Mouse (Mus musculus): ENCODE results near the gene Grin2d. TPM values are rescaled to one million over a fixed set of nuclear protein-coding genes. Genes with fewer than 3 reads are reported as not detected.
"Not testable (repeated sequence)": the region's sequence is repeated elsewhere in the genome, so short reads cannot be mapped to it uniquely, and the experiment has no call there.

Grin2d gene
- total RNA-seq (2015) (not detected in 2 replicates), total RNA-seq (2017) (under 0.01 TPM in 1 of 2 replicates, not detected in the other)

DNA sequence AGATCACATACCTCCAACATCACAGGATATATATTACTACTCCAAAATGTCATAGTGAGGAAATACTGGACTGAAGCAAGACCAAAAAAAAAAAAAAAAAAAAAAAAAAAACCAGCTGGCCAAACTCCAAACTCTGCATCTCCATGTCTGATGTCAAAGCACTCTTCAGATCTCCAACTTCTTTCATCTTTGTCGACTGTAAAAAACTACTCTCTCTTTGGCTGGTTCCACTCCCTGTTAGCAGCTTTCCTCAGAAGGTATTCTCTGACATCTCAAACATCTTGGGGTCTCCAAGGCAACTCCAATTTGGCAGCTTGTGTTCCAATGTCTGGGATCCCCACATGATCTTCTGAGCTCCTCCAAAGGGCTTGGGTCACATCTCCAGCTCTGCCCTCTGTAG lies at the start of gene Grin2d:
TSS of gene Grin2d (minus strand) at position 101 of the 400 bp plus-strand sequence.
- not testable (repeated sequence) for ATAC-seq (replicated peaks; ENCODE audit: poor library complexity)

DNA sequence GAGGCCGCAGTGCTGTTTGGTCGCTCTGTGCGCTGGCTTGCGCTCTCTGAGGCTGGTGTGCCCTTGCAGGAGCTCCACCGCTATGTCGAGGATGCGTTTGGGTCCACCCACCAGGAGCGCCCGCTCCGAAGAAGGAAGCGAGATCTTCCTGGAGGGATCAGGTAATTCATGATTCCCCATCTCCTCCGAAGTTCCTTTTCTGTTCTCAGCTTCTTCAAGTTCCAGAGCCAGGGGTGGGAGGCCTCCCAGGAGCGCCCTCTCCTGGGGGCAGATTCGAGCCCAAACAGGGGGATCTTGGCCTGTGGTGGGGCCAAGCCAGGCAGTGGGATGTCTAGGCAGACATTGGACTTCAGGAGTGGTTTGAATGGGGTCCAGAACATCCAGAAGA lies 46.2 kb upstream of the Grin2d start:
- no peak for ATAC-seq (replicated peaks; ENCODE audit: poor library complexity)

DNA sequence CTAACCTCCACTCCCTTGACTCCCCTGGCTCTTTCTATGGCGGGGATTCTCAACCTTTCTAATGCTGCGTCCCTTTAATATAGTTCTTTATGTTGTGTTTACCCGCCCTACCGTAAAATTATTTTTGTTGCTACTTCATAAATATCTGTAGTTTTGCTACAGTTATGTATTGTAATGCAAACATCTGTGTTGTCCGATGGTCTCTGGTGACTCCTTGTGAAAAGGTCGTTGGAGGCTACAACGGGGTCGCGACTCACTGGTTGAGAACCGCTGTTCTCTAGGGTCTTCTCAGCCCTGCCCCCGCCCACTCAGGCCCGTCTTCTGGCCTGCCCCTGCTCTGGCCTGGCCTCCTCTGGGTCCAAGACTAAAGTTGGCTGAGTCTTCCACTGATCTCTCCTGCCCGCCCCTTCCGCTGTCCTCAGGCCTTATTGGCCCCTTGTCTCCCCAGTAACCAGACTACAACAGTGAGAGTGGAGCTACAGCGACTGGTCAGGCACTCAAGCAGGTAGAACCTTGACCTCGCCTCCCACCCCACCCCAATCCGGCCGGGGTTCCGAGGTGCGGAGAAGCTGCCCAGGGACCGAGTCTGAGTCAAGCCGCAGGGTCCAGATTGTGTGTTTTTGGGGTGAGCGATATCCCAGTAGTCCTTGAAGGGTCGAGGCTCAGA lies 45.7 kb upstream of the Grin2d start, which contains the start of gene Ccdc114:
TSS of gene Ccdc114 (plus strand) at position 311 of the 667 bp plus-strand sequence.
- ATAC-seq (replicated peaks; ENCODE audit: poor library complexity) = peak; percentile 22

DNA sequence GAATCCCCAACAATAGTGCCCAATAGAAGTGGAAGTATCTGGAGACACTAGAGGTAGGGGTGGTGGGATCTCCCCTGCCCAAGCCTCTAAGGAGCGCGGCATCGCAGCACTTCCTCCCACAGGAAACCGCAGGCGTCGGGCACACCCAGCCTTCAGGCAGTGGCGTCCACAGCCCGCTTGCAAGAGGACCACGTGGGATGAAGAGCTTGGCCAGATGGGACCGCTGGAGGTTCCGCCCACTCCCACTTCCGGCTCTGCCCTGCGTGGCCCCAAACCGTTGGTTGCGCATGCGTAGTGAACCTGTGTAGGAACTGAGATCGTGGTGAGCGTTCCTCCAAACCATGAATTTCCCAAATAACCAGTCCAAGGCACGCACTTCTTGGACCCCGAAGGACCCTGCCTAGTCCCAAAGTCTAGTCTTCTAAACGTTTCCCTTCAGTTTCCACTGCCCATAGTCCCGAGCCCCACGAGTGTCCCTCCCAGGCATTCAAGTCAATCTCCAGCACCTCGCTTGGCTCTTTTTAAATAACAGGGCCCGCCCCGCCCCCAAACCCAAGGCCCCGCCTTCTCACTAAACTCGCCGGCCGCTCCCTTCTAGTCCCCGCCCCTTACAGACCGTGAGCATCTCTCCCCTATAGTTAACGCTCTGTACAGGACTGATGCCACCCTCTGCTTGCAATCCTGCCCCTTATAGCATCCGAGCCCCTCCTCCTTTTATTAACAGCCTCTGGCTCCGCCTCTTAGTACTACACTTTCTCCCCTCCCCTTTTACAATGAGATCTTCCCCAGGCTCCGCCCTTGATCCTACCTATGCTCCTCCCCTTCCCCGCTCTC lies 45.0 kb upstream of the Grin2d start:
- peak; percentile 67 for ATAC-seq (replicated peaks; ENCODE audit: poor library complexity)

DNA sequence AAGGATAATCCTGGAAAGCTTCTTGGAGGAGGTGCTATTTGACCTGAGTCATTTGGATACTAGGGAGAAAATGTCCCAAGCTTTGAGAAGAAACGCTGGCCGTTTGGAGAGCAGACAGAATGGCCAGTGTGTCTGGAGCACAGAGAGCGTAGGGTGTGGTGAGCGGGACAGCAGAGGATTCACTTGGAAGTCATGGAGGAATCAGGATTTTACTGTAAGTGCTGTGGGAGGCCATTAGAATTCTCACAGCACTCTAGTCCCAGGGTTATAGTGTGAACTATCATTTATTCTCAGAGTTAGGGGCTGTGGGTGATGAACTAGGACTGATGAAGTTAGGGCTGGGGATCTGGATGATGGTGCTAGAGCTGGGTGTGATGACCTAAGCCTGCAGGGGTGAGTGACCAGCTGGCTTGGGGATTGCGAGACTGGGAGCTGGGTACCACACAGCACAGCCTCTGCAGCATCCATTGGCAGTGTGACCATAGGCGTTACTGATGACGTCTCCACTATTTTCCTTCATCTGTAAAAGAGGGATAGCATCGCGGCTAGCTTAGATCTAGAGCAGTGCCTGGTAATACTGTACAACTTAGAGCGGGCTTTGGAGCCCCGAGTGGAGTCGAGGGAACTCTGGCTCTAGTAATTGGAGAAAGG lies 43.9 kb upstream of the Grin2d start:
- ATAC-seq (replicated peaks; ENCODE audit: poor library complexity) = no peak

DNA sequence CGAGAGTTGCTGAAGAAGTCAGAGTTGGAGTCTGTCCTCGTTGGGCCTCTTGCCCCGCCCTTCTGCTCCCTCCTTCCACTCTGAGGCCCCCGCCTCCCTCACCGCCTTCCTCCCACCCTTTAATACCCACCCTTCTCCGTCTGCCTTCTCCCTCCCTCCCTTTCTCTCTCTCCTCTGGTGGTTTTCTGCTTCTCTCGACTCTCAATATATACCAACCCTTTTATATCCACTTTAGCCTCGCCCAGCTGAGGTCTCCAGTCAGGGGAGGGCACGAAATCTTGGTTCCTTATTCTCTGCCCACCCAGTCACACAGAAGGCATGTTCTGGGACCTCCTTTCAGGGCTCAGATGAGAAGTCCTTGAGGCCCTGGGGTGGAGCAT lies 43.1 kb upstream of the Grin2d start, which contains the start of gene Emp3:
TSS of gene Emp3 (minus strand) at position 163 of the 380 bp plus-strand sequence.
- peak; percentile 22 for ATAC-seq (replicated peaks; ENCODE audit: poor library complexity)

DNA sequence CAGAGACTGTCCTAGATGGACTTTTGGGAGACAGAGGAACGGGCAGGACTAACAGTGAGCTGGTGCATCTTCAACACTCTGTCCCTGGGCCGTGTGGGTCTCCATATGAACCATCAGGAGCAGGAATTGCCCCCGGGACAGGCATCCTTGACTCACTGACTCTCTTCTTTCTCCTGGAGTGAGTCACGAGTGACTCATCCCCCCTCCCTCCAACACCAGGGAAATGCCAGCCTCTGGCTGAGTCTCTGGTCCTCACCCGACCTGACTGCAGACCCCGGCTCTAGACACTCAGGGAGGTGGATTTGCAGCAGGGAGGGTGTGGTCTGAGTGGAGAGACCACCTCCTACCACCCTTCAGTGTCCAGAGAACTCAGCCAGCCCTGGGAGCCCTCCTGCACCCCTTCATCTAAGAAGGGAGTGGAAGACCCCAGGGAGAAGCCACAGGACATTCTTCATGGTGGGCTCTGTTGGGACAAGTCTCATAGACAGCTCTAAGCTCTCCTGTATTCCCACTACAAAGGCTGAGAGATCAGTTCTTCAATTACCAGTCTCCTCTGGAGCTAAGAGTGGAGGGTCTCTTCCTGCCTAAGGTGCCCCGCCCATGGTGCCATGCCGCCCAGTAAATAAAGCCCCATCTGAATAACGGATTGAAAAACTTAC lies 42.5 kb upstream of the Grin2d start:
- no peak for ATAC-seq (replicated peaks; ENCODE audit: poor library complexity)

DNA sequence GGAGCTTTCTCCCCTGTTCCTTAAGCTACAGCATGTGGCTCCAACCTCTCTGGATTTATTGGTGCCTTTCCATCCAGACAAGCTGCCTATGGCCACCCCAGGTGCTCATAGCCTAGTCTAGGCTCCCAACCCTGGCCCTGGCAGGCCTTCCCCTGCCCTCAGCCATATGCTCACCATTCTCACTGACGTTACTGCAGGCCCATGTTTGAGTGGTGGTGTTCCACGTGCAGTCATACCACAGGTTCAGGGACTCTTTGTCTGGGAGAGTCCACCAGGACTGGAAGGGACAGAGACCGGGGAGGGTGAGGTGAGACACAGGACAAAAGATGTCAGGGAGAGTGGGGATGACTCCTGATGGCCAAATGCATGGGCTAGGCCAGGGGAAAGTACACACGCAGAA lies 41.6 kb upstream of the Grin2d start:
- no peak for ATAC-seq (replicated peaks; ENCODE audit: poor library complexity)

DNA sequence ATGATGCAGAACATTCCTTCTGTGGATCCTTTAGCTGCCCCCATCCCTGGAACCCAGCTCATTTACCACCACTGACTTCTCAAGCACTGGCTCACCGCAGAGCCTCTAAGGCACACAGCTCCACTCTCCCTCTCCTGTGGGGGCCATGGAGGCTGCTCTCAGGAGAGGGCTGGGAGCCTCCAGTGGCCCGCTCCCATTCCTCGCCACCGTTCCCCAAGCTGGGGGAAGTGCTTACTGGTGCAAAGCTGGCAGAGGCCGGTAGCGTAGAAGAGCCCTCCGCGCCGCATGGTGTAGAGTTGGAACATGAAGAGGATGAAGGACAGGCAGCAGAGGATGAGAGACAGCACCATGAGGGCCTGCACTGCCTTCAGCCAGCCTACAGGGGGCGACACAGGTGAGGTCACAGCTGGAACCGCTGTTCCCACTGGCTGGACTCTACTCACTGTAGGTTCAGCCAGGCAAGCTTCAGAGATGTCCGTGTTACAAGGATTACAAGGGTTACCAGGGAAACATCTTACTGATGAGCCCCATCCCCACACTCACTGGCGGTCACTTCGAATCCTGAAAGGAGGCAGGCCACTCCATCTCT lies 41.0 kb upstream of the Grin2d start:
- ATAC-seq (replicated peaks; ENCODE audit: poor library complexity) = no peak

DNA sequence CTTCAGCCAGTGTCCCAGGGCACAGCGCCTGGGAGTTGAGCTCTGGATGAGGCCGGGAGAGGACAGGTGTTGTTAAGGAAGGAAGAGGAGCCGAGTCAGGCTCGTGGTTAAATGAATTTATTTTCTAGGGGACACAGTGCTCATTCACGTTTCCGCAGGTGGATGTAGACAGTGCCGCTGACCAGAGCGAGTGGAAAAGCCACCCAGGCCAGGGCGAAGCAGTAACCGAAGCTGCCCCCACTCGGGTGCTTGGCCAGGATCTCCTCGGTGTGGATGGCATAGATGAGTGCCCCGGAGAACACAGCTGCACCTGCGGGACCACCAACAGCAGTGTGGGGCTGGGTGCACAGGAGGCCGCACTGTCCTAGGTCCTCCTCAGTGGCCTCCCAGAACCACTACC lies 39.7 kb upstream of the Grin2d start:
- no peak for ATAC-seq (replicated peaks; ENCODE audit: poor library complexity)

DNA sequence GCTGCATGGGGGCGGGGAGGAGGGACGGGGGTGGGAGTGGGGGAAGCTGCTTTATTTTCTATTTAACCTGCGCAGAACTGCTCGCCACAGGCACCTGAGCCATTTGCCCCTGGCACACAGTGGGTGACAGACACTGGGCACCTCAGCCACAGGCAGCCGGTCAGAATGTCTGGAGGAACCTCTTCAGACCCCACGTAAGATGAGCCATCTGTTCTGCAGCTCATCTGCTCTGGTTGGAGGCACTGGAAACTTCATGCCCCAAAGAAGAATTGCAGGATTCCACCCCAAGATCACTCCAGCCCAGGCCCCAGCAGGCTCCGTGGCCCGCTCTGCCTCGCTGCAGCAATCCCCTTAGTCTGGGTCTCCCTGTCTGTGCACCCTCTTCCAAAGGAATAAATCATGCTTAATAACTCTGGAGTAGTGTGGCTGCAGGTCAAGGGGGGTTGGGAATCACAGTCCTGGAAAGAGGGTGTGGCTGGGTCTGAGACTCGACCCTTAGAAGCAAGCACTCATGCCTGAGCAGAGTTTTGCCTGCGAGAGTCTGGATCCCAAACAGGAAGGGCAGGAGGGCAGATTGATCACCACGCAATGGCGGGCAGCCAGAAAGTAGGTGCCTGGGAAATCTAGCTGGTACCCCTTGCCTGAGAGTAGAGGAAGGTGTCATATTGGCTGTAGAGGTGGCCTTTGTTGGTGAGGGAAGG lies 39.0 kb upstream of the Grin2d start:
- no peak for ATAC-seq (replicated peaks; ENCODE audit: poor library complexity)

DNA sequence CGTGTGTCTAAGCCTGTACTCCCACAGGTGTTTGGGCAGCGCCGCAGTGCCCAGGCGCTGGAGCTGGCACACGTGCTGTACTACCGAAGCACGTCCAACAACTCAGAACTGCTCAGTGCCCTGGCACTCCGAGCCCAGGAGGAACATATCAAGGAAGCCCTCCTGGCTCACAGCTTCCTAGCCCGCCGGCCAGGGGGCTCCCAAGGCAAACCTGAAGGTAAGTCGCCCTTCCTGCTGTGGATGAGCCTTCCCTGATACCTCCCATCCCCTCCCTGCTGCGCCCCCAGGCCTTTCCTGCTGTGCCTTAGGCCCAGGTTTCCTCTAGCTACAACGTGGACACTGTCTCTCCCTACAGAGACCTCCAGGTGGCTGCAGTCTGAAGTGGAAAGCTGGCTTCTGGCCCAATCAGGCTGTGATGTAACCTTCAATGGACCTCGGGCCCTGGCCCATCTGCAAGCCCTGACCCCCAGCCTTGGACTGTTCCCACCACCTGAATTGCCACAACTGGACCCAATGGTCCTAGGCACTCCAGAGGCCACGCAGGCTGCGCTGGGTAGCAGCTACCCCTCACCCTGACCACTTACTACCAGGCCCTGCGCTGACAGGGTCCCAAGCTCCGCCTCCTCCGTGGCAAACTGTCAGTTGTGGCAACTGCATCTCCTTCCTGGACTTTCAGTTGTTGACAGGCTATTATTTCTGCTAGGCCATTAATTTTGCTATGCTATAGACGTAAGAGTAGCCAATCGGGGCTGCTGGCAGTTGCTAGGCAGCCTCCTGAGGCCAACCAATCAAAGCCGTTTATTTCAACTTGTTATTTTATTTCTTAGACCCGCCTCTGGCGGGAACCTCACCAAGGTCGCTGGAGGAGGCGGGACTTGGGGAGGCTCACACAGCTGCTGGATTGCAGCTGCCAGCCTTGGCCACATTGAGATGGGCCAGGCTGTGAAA lies 38.2 kb upstream of the Grin2d start:
- ATAC-seq (replicated peaks; ENCODE audit: poor library complexity) = peak; percentile 71

DNA sequence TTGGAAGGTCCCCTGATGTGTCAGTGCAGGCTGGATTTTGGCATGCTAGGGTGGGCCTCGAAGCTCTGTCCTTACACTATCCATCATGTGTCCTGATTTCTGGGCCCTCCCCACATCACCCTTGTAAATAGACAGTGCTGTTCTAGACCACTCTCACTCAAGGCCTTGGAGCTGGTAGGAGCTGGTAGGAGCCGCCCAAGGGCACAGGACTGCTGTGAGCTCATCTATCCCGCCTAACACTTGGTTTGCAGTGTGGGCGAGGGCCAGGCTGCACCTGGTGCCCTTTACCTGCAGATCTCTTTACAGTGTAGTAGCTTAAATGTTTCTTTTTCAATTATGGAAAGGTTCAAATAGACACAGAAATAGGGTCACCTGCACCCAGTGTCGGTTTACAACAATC lies 36.8 kb upstream of the Grin2d start:
- no peak for ATAC-seq (replicated peaks; ENCODE audit: poor library complexity)

DNA sequence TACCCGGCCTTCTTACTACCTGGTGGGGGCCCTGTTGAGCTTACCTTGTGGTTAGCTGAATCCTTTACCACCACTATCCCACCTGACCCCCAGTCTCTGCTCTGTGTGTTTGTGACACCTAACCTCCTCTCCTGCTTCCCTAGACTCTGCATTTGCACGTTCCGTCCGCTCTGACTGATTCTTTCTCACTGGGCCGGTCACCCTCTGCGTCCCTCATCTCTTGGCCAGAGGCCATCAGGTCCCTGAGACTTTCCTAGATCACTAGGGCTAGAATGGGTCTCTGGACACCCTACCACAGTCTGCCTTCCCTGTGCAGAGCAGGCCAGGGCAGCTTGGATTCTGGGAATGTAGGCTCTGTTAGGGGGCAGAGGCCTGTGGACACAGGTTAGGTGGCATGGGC lies 35.9 kb upstream of the Grin2d start:
- ATAC-seq (replicated peaks; ENCODE audit: poor library complexity) = no peak

DNA sequence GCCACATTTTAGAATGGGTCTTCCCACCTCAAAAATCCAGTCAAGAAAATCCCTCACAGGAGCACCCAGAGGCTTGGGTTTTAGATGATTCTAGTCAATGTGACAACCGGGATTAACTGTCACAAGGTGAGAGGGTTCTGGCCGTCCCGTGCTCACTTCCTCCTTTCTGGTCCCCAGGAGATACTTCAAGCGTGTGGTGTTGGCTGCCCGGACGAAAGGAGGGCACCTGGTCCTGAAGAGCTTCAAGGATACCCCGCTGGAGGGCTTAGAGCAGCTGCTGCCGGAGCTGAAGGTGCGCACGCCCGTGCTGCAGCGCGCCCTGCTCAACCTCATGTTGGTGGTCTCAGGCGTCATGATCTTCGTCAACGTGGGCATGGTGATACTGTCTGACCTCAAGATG lies 31.0 kb upstream of the Grin2d start:
- no peak for ATAC-seq (replicated peaks; ENCODE audit: poor library complexity)

DNA sequence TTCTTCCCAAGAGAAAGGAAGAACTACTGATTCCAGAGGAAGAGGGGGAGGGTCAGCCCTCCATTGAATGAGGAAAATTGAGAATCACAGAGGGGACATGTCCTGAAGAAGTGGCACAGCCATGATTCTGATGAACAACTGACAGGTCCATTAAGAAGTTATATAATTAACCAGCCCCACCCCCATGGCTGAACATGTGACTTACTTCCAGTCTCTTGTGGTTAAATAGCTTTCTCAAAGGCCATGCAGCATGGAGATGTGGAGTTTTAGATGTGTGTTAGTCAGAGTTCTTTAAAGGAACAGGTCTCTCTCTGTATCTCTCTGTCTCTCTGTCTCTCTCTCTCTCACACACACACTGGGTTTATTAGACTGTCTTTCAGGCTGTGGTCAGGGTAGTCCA lies 30.2 kb upstream of the Grin2d start:
- peak; percentile 50 for ATAC-seq (replicated peaks; ENCODE audit: poor library complexity)

DNA sequence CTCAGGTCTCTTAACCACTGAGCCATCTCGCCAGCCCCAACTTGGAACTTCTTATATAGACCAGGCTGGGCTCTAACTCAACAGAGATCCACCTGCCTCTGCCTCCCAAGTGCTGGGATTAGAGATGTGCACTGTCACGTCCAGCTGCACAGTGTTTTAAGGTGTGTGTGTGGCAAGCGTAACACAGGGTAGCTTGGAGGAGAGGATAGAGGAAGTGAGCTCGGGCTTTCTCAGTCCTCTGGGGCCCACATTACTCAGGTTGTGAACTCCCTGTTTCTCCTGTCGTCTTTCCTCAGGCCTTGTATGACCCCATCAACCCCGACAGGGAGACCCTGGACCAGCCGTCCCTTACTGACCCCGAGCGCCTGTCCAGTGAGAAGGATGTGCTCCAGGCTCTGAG lies 28.4 kb upstream of the Grin2d start:
- no peak for ATAC-seq (replicated peaks; ENCODE audit: poor library complexity)

DNA sequence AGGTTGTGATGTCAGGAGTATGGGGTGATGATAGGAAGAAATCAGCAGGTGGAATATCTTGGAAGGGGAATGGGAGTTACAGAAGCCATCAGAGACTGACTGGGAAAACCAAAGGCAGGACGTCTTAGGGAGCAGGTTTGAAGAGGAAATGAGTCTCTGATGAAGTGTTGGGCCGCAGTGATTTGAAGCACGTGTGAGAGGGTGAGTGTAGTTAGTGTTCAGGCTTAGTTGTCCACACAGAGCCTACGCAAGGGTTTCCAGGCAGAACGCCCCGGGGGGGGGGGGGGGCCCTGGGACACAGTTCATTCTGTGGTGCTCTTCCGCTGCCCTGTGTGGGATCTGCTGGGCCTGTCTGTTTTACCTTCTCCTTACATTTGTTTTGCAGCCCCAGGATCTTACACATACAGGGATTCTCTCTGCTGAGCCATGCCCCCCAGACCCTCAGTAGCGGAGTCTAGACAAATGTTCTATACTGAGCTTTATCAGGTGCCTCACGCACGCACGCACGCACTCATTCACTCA lies 24.4 kb upstream of the Grin2d start:
- ATAC-seq (replicated peaks; ENCODE audit: poor library complexity) = no peak

DNA sequence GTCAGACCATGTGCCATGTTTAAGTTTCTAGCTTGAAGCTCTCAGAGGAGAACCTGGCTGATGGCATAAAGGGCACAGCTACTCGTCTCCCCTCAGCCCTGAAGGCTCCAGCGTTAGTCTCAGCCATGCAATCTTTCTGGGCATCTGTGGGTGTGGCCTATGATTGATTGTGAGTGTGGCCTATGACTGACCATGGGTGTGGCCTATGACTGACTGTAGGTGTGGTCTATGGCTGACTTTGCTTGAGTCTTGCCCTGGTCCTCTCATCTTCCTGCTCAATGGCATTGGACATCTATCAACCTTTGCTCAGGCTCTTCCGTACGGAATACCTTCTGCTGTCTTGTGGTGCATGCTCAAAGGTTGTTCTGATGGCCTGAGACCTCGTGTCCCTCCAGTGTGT lies 23.4 kb upstream of the Grin2d start:
- ATAC-seq (replicated peaks; ENCODE audit: poor library complexity) = peak; percentile 69
